Mouse (Mus musculus) heart, embryonic 11.5 days (tissue): Measurements from ENCODE around the gene Ehmt2. TPM values are rescaled to one million over a fixed set of nuclear protein-coding genes. Genes with fewer than 3 reads are reported as not detected.

Experiments used
- ATAC-seq: fragments of 200-750 bp; cut with Nextera tagmentation; replicated peaks from 2 replicates; pipeline ENCODE4 v1.8.0; 2017; ENCODE audit warnings: moderate library complexity; ENCODE audit not compliant: insufficient number of reproducible peaks, low FRiP score, low TSS enrichment
- H3K27ac ChIP-seq: fragments of 300-500 bp; sonication (generic); 2 replicates; pipeline ENCODE4 v1.5.1; 2014; ENCODE audit warnings: mild to moderate bottlenecking, low read depth, low read length
- H3K27me3 ChIP-seq: fragments of 300-500 bp; sonication (generic); 2 replicates; pipeline ENCODE4 v1.6.1; 2014; ENCODE audit warnings: mild to moderate bottlenecking, low read length, mixed read lengths; ENCODE audit not compliant: control insufficient read depth, insufficient read depth
- H3K36me3 ChIP-seq: fragments of 300-500 bp; sonication (generic); 2 replicates; pipeline ENCODE4 v1.6.1; 2014; ENCODE audit warnings: mild to moderate bottlenecking, low read length, moderate library complexity, mixed read lengths; ENCODE audit not compliant: control insufficient read depth, insufficient read depth
- H3K4me1 ChIP-seq: fragments of 300-500 bp; sonication (generic); 2 replicates; pipeline ENCODE4 v1.6.1; 2014; ENCODE audit warnings: low read length; ENCODE audit not compliant: control insufficient read depth, insufficient read depth
- H3K4me2 ChIP-seq: fragments of 300-500 bp; sonication (generic); 2 replicates; pipeline ENCODE4 v1.6.1; 2014; ENCODE audit warnings: mild to moderate bottlenecking, moderate library complexity
- H3K4me3 ChIP-seq: fragments of 300-500 bp; sonication (generic); 2 replicates; pipeline ENCODE4 v1.5.1; 2014; ENCODE audit warnings: low read depth, low read length
- H3K9ac ChIP-seq: fragments of 300-500 bp; sonication (generic); 2 replicates; pipeline ENCODE4 v1.6.1; 2014; ENCODE audit warnings: mild to moderate bottlenecking, low read depth, low read length, moderate library complexity
- H3K9me3 ChIP-seq: fragments of 300-500 bp; sonication (generic); replicated peaks from 2 replicates; pipeline ENCODE4 v1.6.1; 2016; ENCODE audit warnings: low read length; ENCODE audit not compliant: control insufficient read depth
- WGBS: fragments of 180-500 bp; shearing (Covaris S2); extraction: QIAGEN DNeasy Blood & Tissue Kit; methylation state at CpG from one replicate; pipeline ENCODE4 v1.1.7; 2014; ENCODE audit not compliant: insufficient replicate concordance; 5-methylcytosine and 5-hydroxymethylcytosine counted together
- polyA plus RNA-seq: library from polyadenylated mRNA; unstranded; fragments of >200 nt; fragmentation: Nextera tagmentation; extraction: Ambion mirVana; gene quantifications from 2 replicates; pipeline ENCODE4 v1.2.1, GENCODE M21; 2014

Ehmt2 gene
- polyA plus RNA-seq, 1 experiment from 2014 or later: 42.3 TPM

DNA sequence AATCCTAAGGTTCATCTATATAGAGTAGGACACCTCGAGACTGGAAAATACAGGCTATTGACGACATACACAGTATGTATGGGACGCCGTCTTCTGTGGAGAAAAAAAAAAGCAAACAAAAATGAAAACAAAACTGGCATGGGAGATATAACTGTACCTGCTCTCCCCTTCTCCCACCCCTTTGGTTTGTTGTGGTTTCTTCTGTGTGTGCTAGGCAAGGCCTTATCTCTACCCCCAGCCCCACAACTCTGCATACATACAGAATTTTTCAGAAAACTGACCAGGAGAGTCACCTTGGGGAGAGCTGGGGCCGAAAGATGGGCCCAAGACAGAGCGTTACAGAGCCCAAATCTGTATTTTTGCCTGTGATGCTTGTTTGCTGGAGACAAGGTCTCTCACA, 13.6 kb upstream of the Ehmt2 start:
- H3K4me1 ChIP-seq: 0 out of 2 replicates have a peak, but pooled peaks cover 4% of the 10 kb centered on the region
- 86% methylated on average over 6 of the region's 6 CpGs for whole genome bisulfite sequencing
- H3K4me3 ChIP-seq: no peak overlapping the region
- H3K36me3 ChIP-seq: no peaks in the 10 kb centered on the region
- H3K27me3 ChIP-seq: no peaks in the 10 kb centered on the region; the same call in 1 of the 2 replicates
- H3K4me2 ChIP-seq: no peak overlapping the region
- no peak for ATAC-seq
- no peak overlapping the region for H3K9ac ChIP-seq
- no peaks in the 10 kb centered on the region for H3K9me3 ChIP-seq
- H3K27ac ChIP-seq: no peak overlapping the region

DNA sequence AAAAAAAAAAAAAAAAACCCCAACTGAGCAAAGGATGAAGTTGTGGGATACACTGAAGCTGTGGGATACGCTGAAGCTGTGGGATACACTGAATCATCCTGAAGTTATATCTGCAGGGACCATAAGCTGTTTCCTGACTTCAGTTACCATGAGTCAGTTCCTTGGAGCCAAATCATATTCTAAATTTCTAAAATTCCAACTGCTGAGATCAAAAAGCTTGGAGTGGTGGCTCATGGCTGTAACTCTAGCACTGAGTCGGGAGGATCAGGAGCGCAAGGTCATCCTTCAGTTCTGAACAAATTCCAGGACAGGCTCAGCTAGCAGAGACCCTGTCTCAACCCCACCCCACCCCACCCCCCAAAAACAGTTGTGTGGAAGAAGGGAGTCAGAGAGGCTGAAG, 12.7 kb upstream of the Ehmt2 start:
- Histone ChIP-seq H3K9ac (no peak overlapping the region), H3K4me1 (0 out of 2 replicates have a peak, but pooled peaks cover 4% of the 10 kb centered on the region), H3K9me3 (no peaks in the 10 kb centered on the region), H3K27ac (no peak overlapping the region), H3K4me3 (no peak overlapping the region), H3K4me2 (no peak overlapping the region), H3K27me3 (no peaks in the 10 kb centered on the region; the same call in 1 of the 2 replicates), H3K36me3 (no peaks in the 10 kb centered on the region)
- ATAC-seq: no peak
- WGBS: 69% methylated on average over 3 of the region's 3 CpGs

DNA sequence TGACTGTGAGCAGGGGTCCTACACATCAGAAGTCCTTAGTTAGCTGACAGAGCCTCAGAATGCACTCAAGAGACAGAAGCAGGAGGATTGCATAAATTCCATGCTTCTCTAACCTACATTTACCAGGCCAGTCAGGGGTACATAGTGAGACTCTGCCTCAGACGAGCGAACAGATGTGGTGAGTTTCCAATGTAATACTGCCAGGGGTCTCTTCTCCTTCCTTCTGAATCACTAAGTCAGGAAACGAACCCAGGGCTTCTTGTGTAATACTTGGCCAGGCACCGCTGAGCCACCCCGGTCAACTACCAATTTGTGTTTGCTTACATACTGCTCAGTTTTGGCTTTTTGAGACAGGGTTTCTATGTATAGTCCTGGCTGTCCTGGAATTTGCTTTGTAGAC, 10.3 kb upstream of the Ehmt2 start:
- Histone ChIP-seq H3K4me2 (no peak overlapping the region), H3K9ac (no peak overlapping the region), H3K4me1 (0 out of 2 replicates have a peak, but pooled peaks cover 4% of the 10 kb centered on the region), H3K9me3 (no peaks in the 10 kb centered on the region), H3K27me3 (no peaks in the 10 kb centered on the region), H3K36me3 (no peaks in the 10 kb centered on the region), H3K4me3 (no peak overlapping the region), H3K27ac (no peak overlapping the region)
- WGBS: 77% methylated on average over 5 of the region's 5 CpGs
- no peak for ATAC-seq

DNA sequence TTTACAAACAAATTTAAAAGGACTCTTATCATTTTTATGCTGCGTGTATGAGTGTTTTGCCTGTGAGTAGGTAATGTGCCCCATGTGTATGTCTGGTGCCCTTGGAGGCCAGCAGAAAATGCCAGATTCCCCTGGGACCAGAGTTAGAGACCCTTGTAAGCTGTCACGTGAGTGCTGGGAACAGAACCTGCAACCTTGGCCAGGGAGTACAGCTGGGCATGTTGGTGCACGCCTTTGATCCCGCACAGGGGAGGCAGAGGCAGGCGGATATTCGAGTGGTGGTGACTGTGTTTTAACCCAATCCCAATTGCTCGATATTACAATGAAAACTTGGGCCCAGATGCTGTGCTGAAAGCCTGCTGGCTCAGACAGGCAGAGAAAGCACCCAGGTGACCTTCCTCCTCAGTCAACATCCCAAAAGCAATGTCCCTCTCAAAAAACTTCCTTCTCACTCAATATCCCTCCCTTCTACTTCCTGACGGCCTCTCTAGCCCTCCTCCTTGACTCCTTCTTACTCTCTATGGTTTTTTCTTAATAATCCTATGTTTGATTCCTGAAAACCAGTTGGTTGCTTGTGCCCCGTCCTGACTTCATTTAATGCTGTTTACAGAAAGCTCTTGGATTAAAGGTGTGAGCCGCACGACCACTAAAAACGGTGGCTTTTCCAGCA, 8.1 kb upstream of the Ehmt2 start:
- no peaks in the 10 kb centered on the region for H3K27me3 ChIP-seq
- no peaks in the 10 kb centered on the region for H3K9me3 ChIP-seq
- H3K9ac ChIP-seq: no peak overlapping the region
- WGBS: 83% methylated on average over 12 of the region's 12 CpGs
- no peak overlapping the region for H3K4me3 ChIP-seq
- no peak for ATAC-seq
- no peak overlapping the region for H3K27ac ChIP-seq
- no peak overlapping the region for H3K4me2 ChIP-seq
- peaks cover 10% of the 10 kb centered on the region for H3K4me1 ChIP-seq
- H3K36me3 ChIP-seq: no peaks in the 10 kb centered on the region

- no peaks in the 10 kb centered on the region for H3K9me3 ChIP-seq
- no peak overlapping the region for H3K27ac ChIP-seq
- no peak overlapping the region for H3K9ac ChIP-seq
- no peak overlapping the region for H3K4me3 ChIP-seq
- H3K4me2 ChIP-seq: no peak overlapping the region
- ATAC-seq: no peak
- H3K36me3 ChIP-seq: peaks cover 8% of the 10 kb centered on the region
- WGBS: 92% methylated on average over 2 of the region's 2 CpGs
- no peaks in the 10 kb centered on the region for H3K27me3 ChIP-seq
- H3K4me1 ChIP-seq: peaks cover 17% of the 10 kb centered on the region
Observed at GRCm38 (mm10) chr17:34891377-34891776, 6.9 kb upstream of the Ehmt2 start.

DNA sequence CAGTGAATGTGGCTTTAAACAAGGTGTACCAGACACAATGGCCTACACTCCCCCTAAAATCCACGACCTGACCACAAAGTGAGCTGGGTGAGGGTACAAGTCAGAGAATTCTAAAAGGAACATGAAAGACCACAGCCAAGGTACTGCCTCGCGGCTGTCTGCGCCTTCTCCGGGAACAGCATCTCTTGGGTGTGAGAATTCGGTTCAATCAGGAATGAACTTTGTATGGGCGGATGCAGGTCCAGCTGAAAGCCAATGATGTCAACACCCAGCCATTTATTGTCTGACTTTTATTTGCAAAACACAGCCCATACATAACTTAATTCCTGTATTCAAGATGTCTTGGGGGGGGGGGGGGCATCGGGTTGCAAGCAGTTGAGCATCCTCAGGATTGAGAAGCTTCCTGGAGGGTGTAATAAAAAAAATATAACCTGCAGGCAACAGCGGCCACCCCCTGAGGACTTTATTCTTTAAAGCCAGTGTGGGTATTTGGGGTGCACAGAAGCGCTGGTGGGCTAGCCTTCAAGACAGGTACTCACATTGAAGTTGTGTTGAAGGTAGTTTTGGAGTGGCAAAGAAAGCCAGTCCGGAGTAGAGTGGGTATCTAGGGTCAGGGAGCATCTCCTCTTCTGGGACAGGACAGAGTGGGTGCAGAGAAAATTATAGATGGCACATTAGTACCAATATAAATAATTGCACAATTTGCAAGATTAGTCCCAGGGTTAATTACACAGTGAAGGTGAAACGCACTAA, 5.0 kb upstream of the Ehmt2 start:
- Histone ChIP-seq H3K4me3 (peak overlapping the region; percentile 95), H3K27me3 (no peaks in the 10 kb centered on the region), H3K27ac (peak overlapping the region; percentile 89), H3K4me1 (peaks cover 29% of the 10 kb centered on the region), H3K9ac (0 out of 2 replicates have a peak overlapping the region, but pooled peaks have one; percentile 96), H3K36me3 (peaks cover 9% of the 10 kb centered on the region), H3K9me3 (no peaks in the 10 kb centered on the region), H3K4me2 (peak overlapping the region; percentile 92)
- WGBS: 75% methylated on average over 12 of the region's 12 CpGs
- no peak for ATAC-seq

DNA sequence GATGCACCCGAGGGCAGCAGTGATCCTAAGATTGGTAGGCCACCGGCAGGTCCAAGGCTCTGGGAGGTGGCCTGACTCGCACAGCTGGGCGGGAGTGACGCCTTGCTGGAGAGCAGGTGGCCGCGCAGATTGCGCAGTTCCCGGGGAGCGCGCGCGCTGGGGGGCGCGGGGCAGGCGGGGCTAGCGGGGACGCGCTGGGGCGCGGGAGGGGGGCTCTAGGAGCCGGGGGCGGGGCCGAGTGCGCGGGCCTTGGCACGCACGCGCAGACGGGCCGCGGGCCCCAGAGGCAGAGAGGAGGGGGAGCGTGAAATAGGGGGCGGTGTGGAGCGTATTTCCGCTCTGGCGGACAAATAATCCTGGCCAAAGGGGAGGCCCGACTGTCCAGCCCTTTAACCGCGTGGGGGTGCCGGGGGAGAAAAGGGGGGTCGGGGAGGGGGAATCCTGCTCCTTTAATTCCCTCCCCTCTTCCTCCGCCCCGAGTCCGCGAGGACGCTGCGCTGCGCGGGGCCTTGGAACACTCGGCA, 4.1 kb upstream of the Ehmt2 start:
- H3K4me1 ChIP-seq: peaks cover 29% of the 10 kb centered on the region
- WGBS: 2% methylated on average over 37 of the region's 51 CpGs
- peak overlapping the region; percentile 95 for H3K4me3 ChIP-seq
- H3K9ac ChIP-seq: peak overlapping the region; percentile 96
- peak overlapping the region; percentile 89 for H3K27ac ChIP-seq
- H3K4me2 ChIP-seq: peak overlapping the region; percentile 92
- no peaks in the 10 kb centered on the region for H3K27me3 ChIP-seq
- peaks cover 9% of the 10 kb centered on the region for H3K36me3 ChIP-seq
- peak; percentile 81 for ATAC-seq
- no peaks in the 10 kb centered on the region for H3K9me3 ChIP-seq

DNA sequence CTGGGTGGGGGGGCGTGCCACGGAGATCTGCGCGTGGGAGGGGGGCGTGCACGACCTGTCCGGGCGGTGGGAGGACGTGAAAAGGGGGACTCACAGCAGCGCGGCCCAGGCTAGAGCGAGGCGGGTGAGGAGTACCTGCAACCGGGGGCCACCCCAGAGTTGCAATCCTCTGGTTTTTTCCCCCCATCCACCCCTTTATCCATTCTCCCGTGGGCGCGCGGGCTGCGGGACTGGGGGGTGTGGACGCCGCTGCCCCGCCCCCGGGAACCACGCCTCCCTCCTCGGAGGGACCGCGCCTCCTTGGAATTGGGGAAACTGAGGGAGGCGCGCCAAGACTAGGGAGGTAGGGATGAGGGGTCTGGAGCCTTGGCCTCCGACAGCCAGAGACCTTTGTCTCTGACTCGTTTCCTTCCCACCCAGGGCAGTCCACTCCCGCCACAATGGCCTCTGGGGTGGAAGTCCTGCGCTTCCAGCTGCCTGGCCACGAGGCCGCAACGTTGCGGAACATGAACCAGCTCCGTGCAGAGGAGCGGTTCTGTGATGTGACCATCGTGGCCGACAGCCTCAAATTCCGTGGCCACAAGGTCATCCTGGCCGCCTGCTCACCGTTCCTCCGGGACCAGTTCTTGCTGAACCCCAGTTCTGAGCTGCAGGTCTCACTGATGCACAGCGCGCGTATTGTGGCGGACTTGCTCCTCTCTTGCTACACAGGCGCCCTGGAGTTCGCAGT, 3.3 kb upstream of the Ehmt2 start:
- Histone ChIP-seq H3K4me2 (peak overlapping the region; percentile 92), H3K4me3 (peak overlapping the region; percentile 95), H3K4me1 (peaks cover 29% of the 10 kb centered on the region), H3K9ac (peak overlapping the region; percentile 96), H3K27me3 (no peaks in the 10 kb centered on the region), H3K36me3 (peaks cover 9% of the 10 kb centered on the region), H3K27ac (peak overlapping the region; percentile 89), H3K9me3 (no peaks in the 10 kb centered on the region)
- WGBS: 10% methylated on average over 51 of the region's 51 CpGs
- ATAC-seq: peak; percentile 6; the same call in 1 of the 2 replicates
